Comparison of ENCODE assay signal across 25 mouse cellular contexts in genomic region chr3:113699063-113699462, GRCm38 (mm10).
DNase-seq lines count a peak whose midpoint lies in the region; ATAC-seq lines count a peak whose summit lies in the region.
"Had no signal": no experiment of that assay in that cellular context is flagged by ENCODE, and none has a peak within 500 bp of the region (broad histone marks: within the 10 kb centered on the region; RNA-seq: fewer than 3 reads in every experiment).

No protein-coding gene starts in this region.

- H3K27me3 ChIP-seq in hindbrain, embryonic 10.5 days (ENCODE audit: insufficient read depth, poor library complexity, severe bottlenecking): no peaks in the 10 kb centered on the region
- no peaks in the 10 kb centered on the region for H3K27me3 ChIP-seq in hindbrain, embryonic 16.5 days (replicated peaks; ENCODE audit: control insufficient read depth, insufficient read depth, low read length)
- no peaks in the 10 kb centered on the region for H3K27me3 ChIP-seq in embryonic facial prominence, embryonic 13.5 days
- H3K27me3 ChIP-seq in limb, embryonic 13.5 days: no peaks in the 10 kb centered on the region
- H3K27me3 ChIP-seq in liver, embryonic 11.5 days (replicated peaks; ENCODE audit: control insufficient read depth, insufficient read depth, low read length): no peaks in the 10 kb centered on the region
- H3K27me3 ChIP-seq: intestine, embryonic 15.5 days; neural tube, embryonic 15.5 days; stomach, embryonic 15.5 days had no signal

- H3K4me1 ChIP-seq in hindbrain, embryonic 10.5 days (replicated peaks): no peaks in the 10 kb centered on the region
- H3K4me1 ChIP-seq in hindbrain, embryonic 16.5 days (ENCODE audit: control insufficient read depth, insufficient read depth, low read depth, low read length): no peaks in the 10 kb centered on the region
- H3K4me1 ChIP-seq in embryonic facial prominence, embryonic 13.5 days: no peaks in the 10 kb centered on the region
- H3K4me1 ChIP-seq in limb, embryonic 13.5 days: peaks cover 5% of the 10 kb centered on the region; the same call in 1 of the 2 replicates
- H3K4me1 ChIP-seq in liver, embryonic 11.5 days (replicated peaks; ENCODE audit: control insufficient read depth, insufficient read depth, low read length): no peaks in the 10 kb centered on the region
- H3K4me1 ChIP-seq: intestine, embryonic 15.5 days; neural tube, embryonic 15.5 days; stomach, embryonic 15.5 days had no signal

- no peak overlapping the region for H3K27ac ChIP-seq in hindbrain, embryonic 10.5 days
- H3K27ac ChIP-seq in hindbrain, embryonic 16.5 days (ENCODE audit: low read depth, low read length): no peak overlapping the region
- H3K27ac ChIP-seq in embryonic facial prominence, embryonic 13.5 days: peak overlapping the region; percentile 41; the same call in 1 of the 2 replicates
- peak overlapping the region; percentile 76; the same call in 1 of the 2 replicates for H3K27ac ChIP-seq in limb, embryonic 13.5 days
- H3K27ac ChIP-seq in liver, embryonic 11.5 days (ENCODE audit: low read depth, low read length): no peak overlapping the region
- H3K27ac ChIP-seq: hindbrain, postnatal 0 days; intestine, embryonic 15.5 days; macrophage; neural tube, embryonic 15.5 days; stomach, embryonic 15.5 days had no signal

- DNase-seq in hindbrain, embryonic 10.5 days (ENCODE audit: low spot score): peak; percentile 4
- DNase-seq in embryo, embryonic 11.5 days (ENCODE audit: low read depth, low spot score): peak; percentile 8
- DNase-seq in liver, embryonic 11.5 days (ENCODE audit: low spot score): no peak
- DNase-seq in lung, postnatal 10 days: no peak
- DNase-seq in heart, postnatal 14 days: no peak
- DNase-seq: adrenal gland, postnatal 25 days; cerebellum, adult 18-20 months; cerebellum, postnatal 10 days; gastrocnemius, postnatal 10 days; heart, postnatal 4 days; kidney, adult 9 months; kidney, postnatal 14 days; layer of hippocampus, adult 9-11 months; midbrain, embryonic 14.5 days; right cerebral cortex, postnatal 25 days had no signal

- H3K4me2 ChIP-seq in hindbrain, embryonic 16.5 days (ENCODE audit: low read length): no peak overlapping the region
- no peak overlapping the region for H3K4me2 ChIP-seq in embryonic facial prominence, embryonic 13.5 days
- H3K4me2 ChIP-seq in limb, embryonic 13.5 days (replicated peaks): no peak overlapping the region
- H3K4me2 ChIP-seq in liver, embryonic 11.5 days: no peak overlapping the region
- H3K4me2 ChIP-seq: intestine, embryonic 15.5 days; neural tube, embryonic 15.5 days; stomach, embryonic 15.5 days had no signal

- H3K9ac ChIP-seq in hindbrain, embryonic 16.5 days (ENCODE audit: low read depth, low read length): no peak overlapping the region
- no peak overlapping the region for H3K9ac ChIP-seq in embryonic facial prominence, embryonic 13.5 days
- no peak overlapping the region for H3K9ac ChIP-seq in limb, embryonic 13.5 days
- H3K9ac ChIP-seq in liver, embryonic 11.5 days (ENCODE audit: low read depth, low read length): no peak overlapping the region
- H3K9ac ChIP-seq: intestine, embryonic 15.5 days; neural tube, embryonic 15.5 days; stomach, embryonic 15.5 days had no signal

- no peak overlapping the region for H3K4me3 ChIP-seq in hindbrain, embryonic 10.5 days
- no peak overlapping the region for H3K4me3 ChIP-seq in hindbrain, embryonic 16.5 days (ENCODE audit: low read length)
- H3K4me3 ChIP-seq in embryonic facial prominence, embryonic 13.5 days: no peak overlapping the region
- H3K4me3 ChIP-seq in limb, embryonic 13.5 days: no peak overlapping the region
- H3K4me3 ChIP-seq in liver, embryonic 11.5 days (ENCODE audit: low read depth, low read length): no peak overlapping the region
- H3K4me3 ChIP-seq: intestine, embryonic 15.5 days; neural tube, embryonic 15.5 days; stomach, embryonic 15.5 days had no signal

- ATAC-seq in hindbrain, embryonic 16.5 days: no peak
- ATAC-seq in embryonic facial prominence, embryonic 13.5 days (ENCODE audit: insufficient number of reproducible peaks, insufficient read depth, low FRiP score, low TSS enrichment, low read depth): no peak
- ATAC-seq in limb, embryonic 13.5 days (ENCODE audit: low FRiP score, low read depth): peak; percentile 81
- ATAC-seq in liver, embryonic 11.5 days (replicated peaks; ENCODE audit: low FRiP score): no peak
- ATAC-seq: CD4-positive, CD25-positive, alpha-beta regulatory T cell, adult 4 months; forebrain, embryonic 16.5 days; hindbrain, postnatal 0 days; intestine, embryonic 15.5 days had no signal

- no peaks in the 10 kb centered on the region for H3K9me3 ChIP-seq in hindbrain, embryonic 10.5 days
- H3K9me3 ChIP-seq in hindbrain, embryonic 16.5 days (ENCODE audit: control insufficient read depth, low read length): no peaks in the 10 kb centered on the region
- no peaks in the 10 kb centered on the region for H3K9me3 ChIP-seq in embryonic facial prominence, embryonic 13.5 days
- H3K9me3 ChIP-seq in limb, embryonic 13.5 days: no peaks in the 10 kb centered on the region
- H3K9me3 ChIP-seq in liver, embryonic 11.5 days (ENCODE audit: control insufficient read depth, low read length): no peaks in the 10 kb centered on the region
- H3K9me3 ChIP-seq: intestine, embryonic 15.5 days; neural tube, embryonic 15.5 days; stomach, embryonic 15.5 days had no signal

- intact Hi-C loops in heart, postnatal 14 days (cut with DNase I): no loop called here

- H3K36me3 ChIP-seq in hindbrain, embryonic 10.5 days: no peaks in the 10 kb centered on the region
- H3K36me3 ChIP-seq in hindbrain, embryonic 16.5 days (ENCODE audit: control insufficient read depth, insufficient read depth, low read length): no peaks in the 10 kb centered on the region
- H3K36me3 ChIP-seq in embryonic facial prominence, embryonic 13.5 days: no peaks in the 10 kb centered on the region
- H3K36me3 ChIP-seq in limb, embryonic 13.5 days: no peaks in the 10 kb centered on the region
- H3K36me3 ChIP-seq in liver, embryonic 11.5 days (ENCODE audit: control insufficient read depth, insufficient read depth, low read length): no peaks in the 10 kb centered on the region
- H3K36me3 ChIP-seq: intestine, embryonic 15.5 days; neural tube, embryonic 15.5 days; stomach, embryonic 15.5 days had no signal

- 57% methylated on average over 3 of the region's 3 CpGs for WGBS in hindbrain, embryonic 10.5 days
- 71% methylated on average over 3 of the region's 3 CpGs for WGBS in hindbrain, embryonic 16.5 days
- 37% methylated on average over 3 of the region's 3 CpGs for WGBS in embryonic facial prominence, embryonic 13.5 days
- 36% methylated on average over 3 of the region's 3 CpGs for WGBS in limb, embryonic 13.5 days
- WGBS in liver, embryonic 11.5 days: 61% methylated on average over 3 of the region's 3 CpGs

Comparison
In these comparisons a context has a peak if more than half of its experiments do, and no peak if none do; other contexts are left out.
1. DNase-seq: peak in hindbrain, embryonic 10.5 days (single experiment) and embryo, embryonic 11.5 days (single experiment); none in liver, embryonic 11.5 days (single experiment), lung, postnatal 10 days (single experiment) and heart, postnatal 14 days (0 of 2).
2. H3K27ac ChIP-seq: peak in embryonic facial prominence, embryonic 13.5 days (single experiment) and limb, embryonic 13.5 days (single experiment); none in hindbrain, embryonic 10.5 days (single experiment), hindbrain, embryonic 16.5 days (single experiment) and liver, embryonic 11.5 days (single experiment).